Mouse (Mus musculus): ENCODE measurements at regions not wholly inside any gene's neighbourhood (a gene's known extent, or its start where the extent isn't known, plus 50 kb on each side); places are given as distances from the start of the nearest gene placed in this dataset.
A peak's percentile ranks its signal among the peaks of the same experiment; 100 is the strongest.
"Not testable (repeated sequence)": the region's sequence is repeated elsewhere in the genome, so short reads cannot be mapped to it uniquely, and the experiment has no call there.

DNA sequence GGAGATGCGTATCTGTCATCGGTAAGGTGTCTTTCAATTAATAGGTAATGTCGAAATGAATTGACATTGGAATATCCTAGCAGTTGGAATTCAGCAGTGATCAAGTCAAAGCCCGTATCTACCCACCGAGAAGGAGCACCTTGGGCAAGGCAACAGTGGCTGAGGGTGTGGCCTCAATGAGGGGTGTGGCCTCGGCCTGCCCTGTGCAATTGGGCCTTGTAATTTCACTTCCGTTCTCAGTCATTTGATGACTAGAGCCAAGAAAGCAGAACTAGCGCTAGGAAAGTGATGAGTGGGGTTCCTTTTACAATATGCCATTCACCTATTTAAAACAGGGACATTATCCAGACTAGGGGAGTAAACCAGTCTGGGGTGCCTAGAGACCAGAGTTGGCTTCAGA is 77.6 kb downstream of the Elovl4 start:
- no peak for DNase-seq

DNA sequence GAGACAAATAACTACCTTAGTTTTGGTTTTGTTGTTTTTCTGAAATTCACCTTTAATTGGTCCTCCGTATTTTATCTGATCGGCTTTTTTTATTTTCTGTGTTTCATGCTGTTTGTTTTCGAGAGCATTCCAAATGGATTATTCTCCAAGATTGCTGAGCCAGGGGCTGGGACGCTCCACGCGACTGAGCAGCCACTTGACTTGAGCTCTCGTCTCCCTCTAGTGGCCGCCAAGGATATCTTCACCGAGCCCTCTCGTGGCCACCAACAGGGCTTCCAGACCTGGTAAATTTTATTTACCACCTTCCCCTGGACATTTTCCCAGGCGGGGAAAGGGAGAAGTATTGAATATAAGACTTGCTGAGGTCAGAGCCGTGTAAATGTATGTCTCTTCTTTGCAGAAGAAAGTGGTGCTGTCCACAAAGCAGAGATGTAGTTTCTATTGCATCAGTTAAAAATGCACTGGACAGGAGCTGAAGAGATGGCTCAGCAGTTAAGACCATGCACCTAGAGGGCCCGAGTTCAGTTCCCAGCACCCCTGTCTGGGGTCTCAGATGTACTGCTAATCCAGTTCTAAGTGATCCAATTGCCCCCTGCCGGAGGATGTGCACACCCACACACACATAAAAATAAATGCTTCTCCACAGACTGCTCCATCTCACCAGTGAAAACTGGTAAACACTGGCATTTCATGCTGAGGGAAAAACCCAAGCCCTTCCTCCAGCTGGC is 78.5 kb downstream of the Elovl4 start:
- peak; percentile 71 for DNase-seq

DNA sequence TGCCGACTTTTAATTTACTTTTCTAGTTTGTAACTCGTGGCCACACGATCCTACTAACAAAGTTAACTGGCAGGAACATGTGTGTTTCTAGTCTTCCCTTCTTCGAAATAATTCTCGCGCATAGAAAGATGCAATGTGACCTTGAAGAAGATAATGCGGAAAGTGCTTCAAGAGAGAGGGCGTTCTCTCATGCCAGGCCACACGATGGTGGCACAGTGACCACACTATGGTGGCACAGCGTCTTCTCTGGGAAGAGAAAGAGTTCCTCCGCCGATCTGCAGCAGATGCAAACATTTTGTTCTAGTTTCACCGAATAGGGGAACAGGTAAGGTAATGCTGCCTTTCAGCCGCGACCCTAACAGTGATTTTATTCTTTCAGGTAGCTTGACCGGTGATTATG is 79.1 kb downstream of the Elovl4 start:
- DNase-seq = no peak

DNA sequence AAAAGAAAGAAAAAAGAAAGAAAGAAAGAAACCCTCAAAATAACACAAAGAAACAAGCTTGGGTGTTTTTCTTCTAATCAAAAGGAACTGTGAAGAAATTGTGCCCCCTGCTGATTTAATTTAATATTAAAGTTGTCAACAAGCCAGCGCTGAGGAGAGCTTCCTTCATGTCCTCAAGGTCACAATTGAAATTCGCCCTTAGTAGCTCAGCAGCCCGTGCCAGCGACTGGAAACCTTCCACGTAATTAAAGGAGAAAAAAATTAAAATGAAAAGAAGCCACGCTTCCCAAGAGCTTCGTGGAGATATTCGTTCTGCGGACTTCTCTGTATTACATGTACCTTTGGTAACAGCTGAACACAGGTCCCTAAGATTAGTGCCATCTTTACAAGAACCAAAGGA is 80.0 kb downstream of the Elovl4 start:
- no peak for DNase-seq

DNA sequence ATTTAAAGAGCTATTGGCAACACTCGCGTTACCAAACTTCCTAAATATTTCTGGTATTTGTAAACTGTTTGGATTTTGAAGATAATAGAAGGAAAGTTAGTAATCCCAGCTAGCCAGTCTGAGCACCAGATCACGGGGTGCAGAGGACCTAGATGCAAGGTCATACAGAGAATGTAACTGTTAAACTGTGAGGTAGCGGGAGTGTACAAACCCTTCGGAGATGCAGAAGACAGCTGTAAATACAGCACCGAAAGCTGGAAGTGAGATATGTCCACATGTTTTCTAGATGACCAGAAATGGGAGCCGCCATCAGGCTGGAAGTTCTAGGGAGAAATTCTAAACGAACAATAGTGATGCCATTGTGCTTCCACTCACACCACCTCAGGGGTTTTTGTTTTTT is 80.5 kb downstream of the Elovl4 start:
- DNase-seq = no peak

DNA sequence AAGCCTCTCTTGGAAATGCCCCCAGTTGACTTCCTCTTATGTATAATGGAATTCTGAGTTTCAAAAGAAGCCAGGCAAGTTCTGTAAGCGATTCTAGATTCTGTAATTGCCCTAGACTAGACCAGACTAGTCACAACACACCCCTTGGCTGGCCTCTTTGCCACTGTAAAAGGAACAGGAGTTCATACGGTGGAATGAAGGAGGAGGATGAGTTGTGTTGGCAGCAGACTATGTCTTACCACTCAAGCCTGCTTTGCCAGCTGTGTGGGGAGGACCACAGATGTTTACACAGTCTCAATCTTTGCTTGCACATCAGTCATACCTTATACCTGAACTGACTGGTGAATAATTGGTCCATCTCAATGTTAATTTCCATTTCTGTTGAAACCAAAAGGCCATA is 85.1 kb downstream of the Elovl4 start:
- no peak for DNase-seq

DNA sequence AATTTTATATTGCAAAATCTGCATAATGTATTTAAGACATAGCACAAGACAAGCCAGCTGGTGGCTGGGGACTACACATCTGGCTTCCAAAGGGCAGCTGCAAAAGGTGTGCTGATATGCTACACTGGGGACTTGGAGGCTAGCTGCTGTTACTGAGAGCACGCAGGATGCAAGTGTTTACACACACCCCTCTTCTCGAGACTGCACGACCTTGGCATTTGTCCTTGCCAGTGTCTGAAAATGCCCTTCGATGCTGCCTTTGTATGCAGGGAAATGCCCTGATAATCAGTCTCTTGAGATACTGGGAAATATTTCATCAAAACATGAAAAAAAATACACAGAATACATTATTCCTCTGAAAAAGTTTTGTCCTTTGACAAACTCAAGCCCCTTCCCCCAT is 86.3 kb downstream of the Elovl4 start:
- DNase-seq = no peak

DNA sequence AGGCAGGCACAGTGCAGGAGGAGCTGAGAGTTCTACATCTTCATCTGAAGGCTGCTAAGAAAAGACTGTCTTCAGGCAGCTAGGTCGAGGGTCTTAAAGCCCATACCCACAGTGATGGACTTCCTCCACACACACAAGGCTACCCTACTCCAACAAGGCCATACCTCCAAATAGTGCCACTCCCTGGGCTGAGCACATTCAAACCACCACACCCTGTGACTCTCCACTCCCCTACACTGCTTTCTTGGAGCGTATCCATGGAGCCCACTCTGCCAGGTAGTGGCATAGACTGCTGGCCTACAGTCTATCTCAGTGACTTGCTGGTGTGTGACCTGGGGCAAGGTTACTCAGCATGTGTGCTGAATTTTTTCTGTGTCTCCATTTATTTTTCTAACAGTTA is 88.0 kb downstream of the Elovl4 start:
- DNase-seq = not testable (repeated sequence)

DNA sequence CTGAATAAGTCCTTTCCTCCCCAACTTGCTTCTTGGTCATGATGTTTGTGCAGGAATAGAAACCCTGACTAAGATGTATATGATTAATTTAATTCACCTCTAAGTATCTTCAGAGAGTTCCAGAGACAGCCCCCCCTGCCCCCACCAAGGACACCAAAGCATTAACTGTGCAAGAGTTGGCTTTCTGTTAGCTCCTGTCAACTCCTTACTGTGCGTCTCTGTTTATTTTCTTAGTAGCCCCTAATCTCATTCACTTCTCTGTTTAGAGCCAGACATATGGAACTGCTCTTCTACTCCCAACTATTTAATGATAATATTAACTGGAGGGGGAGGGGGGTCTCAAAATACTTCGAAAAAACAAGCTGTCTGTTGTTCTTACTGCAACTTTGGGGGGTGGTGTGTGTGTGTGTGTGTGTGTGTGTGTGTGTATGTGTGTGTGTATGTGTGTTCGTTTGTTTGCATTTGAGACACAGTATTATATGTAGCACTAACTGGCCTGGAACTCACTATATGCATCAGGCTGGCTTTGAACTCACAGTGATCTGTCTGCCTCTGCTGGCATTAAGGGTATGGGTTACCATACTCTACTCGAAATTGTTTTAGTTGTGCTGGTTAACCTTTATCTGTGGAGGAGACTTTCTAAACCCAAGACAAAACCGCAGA is 89.8 kb downstream of the Elovl4 start:
- DNase-seq = no peak

DNA sequence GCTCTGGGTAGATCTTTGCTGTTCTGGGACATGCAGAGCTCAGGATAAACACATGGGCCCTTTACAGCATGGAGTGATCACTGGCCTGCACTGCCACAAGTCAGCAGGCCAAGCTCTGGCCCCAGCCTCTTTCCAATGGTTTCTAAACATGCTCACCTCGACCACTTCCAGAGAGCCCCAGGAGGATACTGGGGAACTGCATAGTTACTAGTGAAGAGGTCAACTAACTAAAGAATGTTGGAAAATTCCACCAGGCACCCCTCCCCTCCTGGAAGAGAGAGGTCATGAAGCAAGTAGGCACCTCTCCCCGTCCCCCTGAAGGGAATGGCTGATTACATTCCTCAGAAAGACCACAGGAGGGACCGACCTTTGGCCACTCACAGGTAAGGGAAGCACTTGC is 98.7 kb downstream of the Elovl4 start:
- no peak for DNase-seq

DNA sequence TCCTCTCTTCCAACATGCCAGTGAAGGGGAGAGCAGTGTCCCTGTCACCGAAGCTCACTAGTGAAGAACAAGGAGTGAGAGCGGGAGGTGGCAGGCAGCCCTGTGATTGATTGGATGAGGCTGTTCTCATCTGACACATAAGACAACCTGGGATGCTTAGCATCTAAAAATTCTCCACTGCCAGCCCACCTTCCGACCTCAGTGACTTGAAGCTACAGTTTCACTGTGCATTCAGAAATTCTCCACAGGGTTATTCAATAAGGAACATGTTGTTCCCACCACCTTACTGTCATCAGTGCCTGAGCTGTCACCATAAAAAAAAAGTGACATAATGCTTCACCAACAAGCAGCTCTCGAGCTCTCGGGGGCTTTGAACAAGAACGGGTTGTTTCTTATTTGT is 100.0 kb downstream of the Elovl4 start:
- no peak for DNase-seq

DNA sequence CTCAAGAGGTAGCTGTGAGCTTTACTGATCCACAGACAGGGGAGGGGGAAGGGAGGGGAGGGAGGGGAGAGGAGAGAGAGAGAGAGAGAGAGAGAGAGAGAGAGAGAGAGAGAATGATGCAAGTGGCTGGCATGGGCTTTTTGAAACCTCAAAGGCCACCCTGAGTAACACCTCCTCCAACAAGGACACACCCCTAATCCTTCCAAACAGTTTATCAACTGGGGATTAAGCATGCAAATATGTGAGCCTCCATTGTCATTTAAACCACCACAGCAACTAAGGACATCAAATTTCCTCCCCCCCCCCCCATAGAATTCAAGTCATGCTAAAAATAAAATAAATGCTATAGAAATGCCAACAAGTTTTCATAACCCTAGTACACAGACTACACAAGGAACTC is 101.9 kb downstream of the Elovl4 start:
- no peak for DNase-seq

DNA sequence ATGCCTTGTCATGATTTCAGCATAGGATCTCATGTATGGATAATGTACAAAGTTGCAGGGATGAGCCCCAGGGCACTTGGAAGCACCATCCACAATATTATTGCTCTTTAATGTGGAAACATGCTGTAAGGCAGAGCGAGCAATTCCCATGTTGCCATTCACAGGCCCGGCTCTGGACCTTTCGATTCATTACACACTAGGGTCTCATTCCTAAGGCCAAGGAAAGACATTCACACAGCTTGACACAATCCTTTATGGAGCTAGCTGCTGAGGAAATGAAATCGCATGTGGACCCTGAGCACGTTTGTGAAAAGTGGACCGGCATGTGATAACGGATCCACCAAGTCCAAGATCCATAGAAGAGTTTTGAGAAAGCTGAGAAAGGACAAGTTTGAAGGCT is 105.2 kb downstream of the Elovl4 start:
- no peak for DNase-seq

DNA sequence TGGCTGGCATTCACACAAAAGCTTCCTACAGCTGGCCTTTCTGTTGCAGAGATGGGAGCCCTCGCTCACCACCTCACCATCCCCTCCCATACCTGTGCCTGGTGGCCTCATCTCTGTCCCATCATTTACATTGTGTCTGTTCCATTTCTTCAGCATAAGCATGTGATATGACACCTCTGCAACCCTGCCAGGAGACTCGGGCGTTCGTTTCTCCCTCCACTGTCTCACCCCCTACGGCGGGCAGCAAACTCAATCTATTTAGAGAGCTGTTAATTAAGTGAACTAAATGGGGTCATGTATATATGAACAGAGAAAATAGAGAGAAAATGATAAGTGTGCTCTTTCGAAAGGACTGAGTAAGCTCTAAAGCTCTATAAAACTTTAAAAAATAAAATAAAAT is 106.0 kb downstream of the Elovl4 start:
- no peak for DNase-seq

DNA sequence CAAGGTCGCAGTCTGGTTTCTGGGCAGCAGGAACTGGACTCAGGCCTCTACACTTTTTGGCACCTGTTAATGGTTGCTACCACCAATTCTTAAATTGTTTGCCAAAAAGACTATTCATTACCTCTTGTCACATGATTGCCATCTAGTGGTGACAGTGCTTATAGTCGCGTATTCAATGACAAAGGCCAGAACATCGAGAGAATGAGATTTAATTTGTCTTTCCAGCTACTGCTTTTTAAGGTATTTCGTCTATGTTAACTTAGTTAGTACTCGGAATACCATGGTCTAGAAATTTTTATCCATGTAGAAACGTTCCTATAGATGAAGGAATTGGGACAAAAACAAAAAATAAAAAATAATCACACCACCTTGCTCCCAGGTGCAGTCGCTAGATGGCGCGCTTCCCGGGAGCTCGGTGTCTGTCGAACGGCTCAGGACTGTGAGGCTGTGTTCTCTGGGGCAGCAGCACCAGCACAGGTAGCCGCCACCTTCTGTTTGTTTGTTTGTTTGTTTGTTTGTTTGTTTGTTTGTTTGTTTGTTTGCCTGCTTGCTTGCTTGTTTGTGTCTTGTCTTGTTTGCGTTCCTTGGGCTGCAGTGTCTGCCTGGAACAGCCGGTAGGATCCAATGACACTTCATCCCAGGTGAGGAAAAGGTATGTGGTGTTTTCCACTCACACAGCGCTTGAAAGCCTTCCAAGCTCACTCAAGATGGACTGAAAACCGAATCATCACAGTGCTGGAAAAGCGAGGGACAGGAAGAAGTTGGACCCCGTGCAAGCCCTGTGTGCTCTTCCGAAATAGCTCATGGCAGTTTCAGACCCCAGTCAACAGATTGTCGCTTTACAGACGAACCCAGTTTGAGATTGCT is 114.5 kb downstream of the Elovl4 start:
- peak; percentile 48 for DNase-seq

All from right cerebral cortex, postnatal 25 days (tissue).